Mouse (Mus musculus) G1E (cell line): Measurements from ENCODE around the gene Qpct.

Experiments
- CTCF ChIP-seq: IDR thresholded peaks from 2 replicates; pipeline ENCODE4 v1.5.1; 2012; ENCODE audit warnings: low read depth, low read length, inconsistent platforms, mixed read lengths
- GATA1 ChIP-seq: IDR thresholded peaks from 2 replicates; pipeline ENCODE4 v1.6.1; 2012; ENCODE audit warnings: borderline replicate concordance, low read length, inconsistent platforms, mixed read lengths
- POLR2AphosphoS5 ChIP-seq: IDR thresholded peaks from 2 replicates; pipeline ENCODE4 v1.6.1; 2012; ENCODE audit warnings: low read depth, low read length, inconsistent platforms; ENCODE audit not compliant: insufficient replicate concordance
- TAL1 ChIP-seq: conservative IDR thresholded peaks from 2 replicates; pipeline ENCODE4 v1.6.1; 2012; ENCODE audit warnings: low read depth, low read length, inconsistent platforms, mixed read lengths

GRCm38 (mm10) chr17:79020208-79020983 lies 31.3 kb upstream of the Qpct start, which contains the start of gene Prkd3:
- TF ChIP-seq CTCF (no peak), GATA1 (no peak), TAL1 (no peak), POLR2AphosphoS5 (no peak)
